In genomic region chr13:107699251-107699650, GRCm38 (mm10) we compare ENCODE assay signal across 26 mouse cellular contexts.
DNase-seq lines count a peak whose midpoint lies in the region; ATAC-seq lines count a peak whose summit lies in the region.
"Had no signal": no experiment of that assay in that cellular context is flagged by ENCODE, and none has a peak within 500 bp of the region (broad histone marks: within the 10 kb centered on the region; RNA-seq: fewer than 3 reads in every experiment).

No protein-coding gene starts in this region.

- H3K4me1 ChIP-seq in hindbrain, embryonic 16.5 days (ENCODE audit: control insufficient read depth, insufficient read depth, low read depth, low read length) = peaks cover 7% of the 10 kb centered on the region
- peaks cover 4% of the 10 kb centered on the region; the same call in 1 of the 2 replicates for H3K4me1 ChIP-seq in hindbrain, embryonic 11.5 days (replicated peaks; ENCODE audit: control insufficient read depth, insufficient read depth, low read length)
- H3K4me1 ChIP-seq in midbrain, embryonic 10.5 days = peaks cover 31% of the 10 kb centered on the region
- peaks cover 7% of the 10 kb centered on the region for H3K4me1 ChIP-seq in midbrain, embryonic 16.5 days (ENCODE audit: control insufficient read depth, insufficient read depth, low read length)
- peaks cover 24% of the 10 kb centered on the region for H3K4me1 ChIP-seq in embryonic facial prominence, embryonic 10.5 days

- DNase-seq in hindbrain, embryonic 11.5 days (ENCODE audit: low spot score) = no peak
- DNase-seq in midbrain, embryonic 10.5 days (ENCODE audit: low spot score) = no peak
- peak; percentile 22 for DNase-seq in embryonic facial prominence, embryonic 10.5 days (ENCODE audit: low spot score)
- no peak for DNase-seq in adrenal gland, postnatal 14 days
- DNase-seq: adrenal gland, postnatal 36 days; B cell, adult 2 months; cerebellum, adult 2 months; cerebellum, postnatal 14 days; gastrocnemius, adult 2 months; heart, postnatal 14 days; kidney, adult 18-20 months; kidney, postnatal 25 days; right cerebral cortex, postnatal 4 days; thymus, adult 18-20 months; thymus, postnatal 36 days had no signal

- H3K27me3 ChIP-seq in hindbrain, embryonic 16.5 days (replicated peaks; ENCODE audit: control insufficient read depth, insufficient read depth, low read length) = no peaks in the 10 kb centered on the region
- no peaks in the 10 kb centered on the region for H3K27me3 ChIP-seq in hindbrain, embryonic 11.5 days (ENCODE audit: control insufficient read depth, insufficient read depth, low read length)
- H3K27me3 ChIP-seq in midbrain, embryonic 10.5 days (ENCODE audit: low read depth, poor library complexity, severe bottlenecking) = no peaks in the 10 kb centered on the region; the same call in 1 of the 2 replicates
- H3K27me3 ChIP-seq in midbrain, embryonic 16.5 days (ENCODE audit: control insufficient read depth, insufficient read depth, low read depth, low read length) = no peaks in the 10 kb centered on the region
- no peaks in the 10 kb centered on the region for H3K27me3 ChIP-seq in embryonic facial prominence, embryonic 10.5 days (replicated peaks; ENCODE audit: low read depth, poor library complexity, severe bottlenecking)
- H3K27me3 ChIP-seq: kidney, embryonic 15.5 days; limb, embryonic 13.5 days; lung, embryonic 15.5 days; midbrain, embryonic 13.5 days had no signal

- 0 out of 2 replicates have a peak, but pooled peaks have one; percentile 21 for ATAC-seq in hindbrain, embryonic 16.5 days
- ATAC-seq in hindbrain, embryonic 11.5 days (ENCODE audit: low FRiP score) = no peak
- ATAC-seq in midbrain, embryonic 16.5 days = no peak
- no peak for ATAC-seq in granulocyte monocyte progenitor cell, adult 5-6 weeks (replicated peaks; ENCODE audit: poor library complexity, severe bottlenecking)
- ATAC-seq: forebrain, embryonic 14.5 days; midbrain, embryonic 13.5 days had no signal

- no peak overlapping the region for H3K4me2 ChIP-seq in hindbrain, embryonic 16.5 days (ENCODE audit: low read length)
- H3K4me2 ChIP-seq in hindbrain, embryonic 11.5 days (replicated peaks; ENCODE audit: low read depth, low read length) = no peak overlapping the region
- no peak overlapping the region for H3K4me2 ChIP-seq in midbrain, embryonic 16.5 days (ENCODE audit: low read length)
- H3K4me2 ChIP-seq: hindbrain, embryonic 14.5 days; kidney, embryonic 15.5 days; limb, embryonic 13.5 days; liver, embryonic 11.5 days; lung, embryonic 15.5 days; midbrain, embryonic 13.5 days had no signal

- WGBS in hindbrain, embryonic 16.5 days = 87% methylated on average over 5 of the region's 5 CpGs
- WGBS in hindbrain, embryonic 11.5 days = 85% methylated on average over 5 of the region's 5 CpGs
- WGBS in midbrain, embryonic 10.5 days = 86% methylated on average over 5 of the region's 5 CpGs
- 90% methylated on average over 5 of the region's 5 CpGs for WGBS in midbrain, embryonic 16.5 days
- WGBS in embryonic facial prominence, embryonic 10.5 days = 85% methylated on average over 5 of the region's 5 CpGs

- no peaks in the 10 kb centered on the region for H3K36me3 ChIP-seq in hindbrain, embryonic 16.5 days (ENCODE audit: control insufficient read depth, insufficient read depth, low read length)
- H3K36me3 ChIP-seq in hindbrain, embryonic 11.5 days (ENCODE audit: control insufficient read depth, insufficient read depth, low read length) = no peaks in the 10 kb centered on the region
- no peaks in the 10 kb centered on the region for H3K36me3 ChIP-seq in midbrain, embryonic 10.5 days
- H3K36me3 ChIP-seq in midbrain, embryonic 16.5 days (ENCODE audit: control insufficient read depth, insufficient read depth, low read length) = no peaks in the 10 kb centered on the region
- no peaks in the 10 kb centered on the region for H3K36me3 ChIP-seq in embryonic facial prominence, embryonic 10.5 days (replicated peaks)
- H3K36me3 ChIP-seq: kidney, embryonic 15.5 days; limb, embryonic 13.5 days; lung, embryonic 15.5 days; midbrain, embryonic 13.5 days had no signal

- no peaks in the 10 kb centered on the region for H3K9me3 ChIP-seq in hindbrain, embryonic 16.5 days (ENCODE audit: control insufficient read depth, low read length)
- H3K9me3 ChIP-seq in hindbrain, embryonic 11.5 days (ENCODE audit: control insufficient read depth, low read length) = no peaks in the 10 kb centered on the region
- no peaks in the 10 kb centered on the region for H3K9me3 ChIP-seq in midbrain, embryonic 10.5 days (replicated peaks)
- no peaks in the 10 kb centered on the region for H3K9me3 ChIP-seq in midbrain, embryonic 16.5 days (replicated peaks; ENCODE audit: control insufficient read depth, low read length, poor library complexity, severe bottlenecking)
- H3K9me3 ChIP-seq in embryonic facial prominence, embryonic 10.5 days = no peaks in the 10 kb centered on the region
- H3K9me3 ChIP-seq: kidney, embryonic 15.5 days; limb, embryonic 13.5 days; lung, embryonic 15.5 days; midbrain, embryonic 13.5 days had no signal

- no peak overlapping the region for H3K9ac ChIP-seq in hindbrain, embryonic 16.5 days (ENCODE audit: low read depth, low read length)
- H3K9ac ChIP-seq in hindbrain, embryonic 11.5 days (ENCODE audit: low read depth, low read length) = no peak overlapping the region
- no peak overlapping the region for H3K9ac ChIP-seq in midbrain, embryonic 16.5 days (ENCODE audit: low read depth, low read length)
- H3K9ac ChIP-seq: hindbrain, embryonic 14.5 days; kidney, embryonic 15.5 days; limb, embryonic 13.5 days; lung, embryonic 15.5 days; midbrain, embryonic 13.5 days had no signal

- no peak overlapping the region for H3K27ac ChIP-seq in hindbrain, embryonic 16.5 days (ENCODE audit: low read depth, low read length)
- H3K27ac ChIP-seq in hindbrain, embryonic 11.5 days (ENCODE audit: low read depth, low read length) = no peak overlapping the region
- H3K27ac ChIP-seq in midbrain, embryonic 10.5 days (replicated peaks) = peak overlapping the region; percentile 85
- no peak overlapping the region for H3K27ac ChIP-seq in midbrain, embryonic 16.5 days (ENCODE audit: low read length)
- peak overlapping the region; percentile 4; the same call in 1 of the 2 replicates for H3K27ac ChIP-seq in embryonic facial prominence, embryonic 10.5 days (replicated peaks)
- H3K27ac ChIP-seq: gastrocnemius, adult 2 months; hindbrain, embryonic 14.5 days; limb, embryonic 13.5 days; lung, embryonic 15.5 days; midbrain, embryonic 13.5 days; stomach, postnatal 0 days had no signal

- no peak overlapping the region for H3K4me3 ChIP-seq in hindbrain, embryonic 16.5 days (ENCODE audit: low read length)
- no peak overlapping the region for H3K4me3 ChIP-seq in hindbrain, embryonic 11.5 days (ENCODE audit: low read depth, low read length)
- no peak overlapping the region for H3K4me3 ChIP-seq in midbrain, embryonic 10.5 days
- no peak overlapping the region for H3K4me3 ChIP-seq in midbrain, embryonic 16.5 days (ENCODE audit: low read depth, low read length)
- H3K4me3 ChIP-seq in embryonic facial prominence, embryonic 10.5 days = no peak overlapping the region
- H3K4me3 ChIP-seq: gastrocnemius, adult 2 months; kidney, embryonic 15.5 days; limb, embryonic 13.5 days; lung, embryonic 15.5 days; midbrain, embryonic 13.5 days had no signal

Comparison
In these comparisons a context has a peak if more than half of its experiments do, and no peak if none do; other contexts are left out.
1. H3K27ac ChIP-seq: peak in midbrain, embryonic 10.5 days (single experiment) and embryonic facial prominence, embryonic 10.5 days (single experiment); none in hindbrain, embryonic 16.5 days (single experiment), hindbrain, embryonic 11.5 days (single experiment) and midbrain, embryonic 16.5 days (single experiment).